Mouse (Mus musculus) testis, adult 2 months (tissue): ENCODE measurements around the gene Cobll1.

Source experiments
- CTCF ChIP-seq: fragments of 200-500 bp; IDR thresholded peaks from 2 replicates; pipeline ENCODE4 v1.5.1; 2012; ENCODE audit warnings: low read depth, mild to moderate bottlenecking, inconsistent platforms, low read length, moderate library complexity; ENCODE audit not compliant: control insufficient read depth, insufficient read depth, insufficient replicate concordance
- POLR2A ChIP-seq: fragments of 200-500 bp; IDR thresholded peaks from 2 replicates; pipeline ENCODE4 v1.6.1; 2012; ENCODE audit warnings: low read depth, mild to moderate bottlenecking, inconsistent platforms, low read length, moderate library complexity; ENCODE audit not compliant: control insufficient read depth

- TF ChIP-seq POLR2A = no peak
- no peak for TF ChIP-seq CTCF
Measured at GRCm38 (mm10) chr2:65141093-65141661, 98.0 kb downstream of the Cobll1 start.
